Mouse (Mus musculus): ENCODE measurements around the gene C030005K15Rik.

DNA sequence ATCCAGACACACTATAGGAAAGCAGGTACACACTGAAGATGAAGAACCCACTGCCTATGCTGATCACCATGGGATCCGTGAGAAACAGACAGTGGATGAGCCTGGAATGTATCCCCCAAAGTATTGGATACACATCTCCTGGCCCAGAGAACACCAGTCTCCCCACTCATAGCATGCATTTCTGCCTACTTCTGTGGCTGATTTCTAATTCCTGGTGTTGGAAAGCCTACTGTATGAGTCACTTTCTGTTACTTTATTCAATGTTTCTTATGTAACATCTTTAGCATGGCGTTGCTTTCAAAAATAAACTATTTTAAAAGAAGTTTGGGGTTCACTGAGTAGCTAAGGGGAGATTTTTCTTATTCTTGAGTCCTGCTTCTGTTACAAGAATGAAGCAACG, 20.7 kb upstream of the C030005K15Rik start:
- TF ChIP-seq POLR2A (IDR thresholded peaks at IDR 0.05; ENCODE audit: low read depth, low read length) (no peak), CTCF (IDR thresholded peaks at IDR 0.05; ENCODE audit: extremely low read depth, insufficient read length, insufficient replicate concordance, low read depth, low read length) (no peak)

Measured in small intestine, adult 2 months (tissue).